Mouse (Mus musculus): ENCODE data around the gene Slc25a21.

- TF ChIP-seq CTCF (IDR thresholded peaks at IDR 0.05; ENCODE audit: control insufficient read depth, insufficient read depth, insufficient read length) (no peak), MAX (IDR thresholded peaks at IDR 0.05) (no peak), USF1 (IDR thresholded peaks at IDR 0.05; ENCODE audit: low read depth) (no peak), CEBPB (IDR thresholded peaks at IDR 0.05; ENCODE audit: low read depth) (no peak), MYOD1 (IDR thresholded peaks at IDR 0.05; ENCODE audit: control insufficient read depth, insufficient read length, low read depth) (no peak), MYOG (IDR thresholded peaks at IDR 0.05; ENCODE audit: control insufficient read depth, extremely low read depth, insufficient read length) (no peak), FOSL1 (IDR thresholded peaks at IDR 0.05; ENCODE audit: insufficient read depth, low read length, poor library complexity, severe bottlenecking) (no peak)
These were observed 369.4 kb downstream of the Slc25a21 start for GRCm38 (mm10) chr12:56827808-56828384.

All from C2C12 (cell line).